Mouse (Mus musculus): Measurements from ENCODE around the gene Aurka. TPM values are rescaled to one million over a fixed set of nuclear protein-coding genes. Genes with fewer than 3 reads are reported as not detected.
A peak's percentile ranks its signal among the peaks of the same experiment; 100 is the strongest.

Gene Aurka
- polyA plus RNA-seq, 1 experiment from 2014 or later = 156 TPM

GRCm38 (mm10) chr2:172376551-172376950 is 6.2 kb upstream of the Aurka start:
- no peaks in the 10 kb centered on the region for H3K9me3 ChIP-seq (ENCODE audit: control insufficient read depth, low read length)
- 94% methylated on average over 4 of the region's 4 CpGs for WGBS
- peaks cover 5% of the 10 kb centered on the region for H3K4me1 ChIP-seq (ENCODE audit: control insufficient read depth, insufficient read depth, low read length)
- no peak overlapping the region for H3K9ac ChIP-seq (ENCODE audit: low read length)
- no peak overlapping the region for H3K27ac ChIP-seq (ENCODE audit: low read depth, low read length)
- H3K4me3 ChIP-seq (ENCODE audit: low read depth, low read length) = no peak overlapping the region
- H3K27me3 ChIP-seq (ENCODE audit: control insufficient read depth, insufficient read depth, low read length) = no peaks in the 10 kb centered on the region
- no peak for DNase-seq (ENCODE audit: low spot score)
- ATAC-seq (ENCODE audit: insufficient read depth, low FRiP score, low TSS enrichment) = no peak
- H3K4me2 ChIP-seq (ENCODE audit: low read depth) = no peak overlapping the region
- peaks cover 49% of the 10 kb centered on the region for H3K36me3 ChIP-seq (ENCODE audit: control insufficient read depth, insufficient read depth, low read length)

GRCm38 (mm10) chr2:172371258-172371657 is 923 bp upstream of the Aurka start:
- ATAC-seq (ENCODE audit: insufficient read depth, low FRiP score, low TSS enrichment) = no peak
- no peak for DNase-seq (ENCODE audit: low spot score)
- Histone ChIP-seq H3K27ac (ENCODE audit: low read depth, low read length) (no peak overlapping the region), H3K9me3 (ENCODE audit: control insufficient read depth, low read length) (no peaks in the 10 kb centered on the region), H3K4me3 (ENCODE audit: low read depth, low read length) (peak overlapping the region; percentile 69), H3K27me3 (ENCODE audit: control insufficient read depth, insufficient read depth, low read length) (no peaks in the 10 kb centered on the region), H3K9ac (ENCODE audit: low read length) (peak overlapping the region; percentile 78), H3K4me1 (ENCODE audit: control insufficient read depth, insufficient read depth, low read length) (peaks cover 17% of the 10 kb centered on the region), H3K36me3 (ENCODE audit: control insufficient read depth, insufficient read depth, low read length) (peaks cover 23% of the 10 kb centered on the region), H3K4me2 (ENCODE audit: low read depth) (peak overlapping the region; percentile 48)
- WGBS = 1% methylated on average over 11 of the region's 11 CpGs

- Histone ChIP-seq H3K4me3 (ENCODE audit: low read depth, low read length) (no peak overlapping the region), H3K9ac (ENCODE audit: low read length) (no peak overlapping the region), H3K27ac (ENCODE audit: low read depth, low read length) (no peak overlapping the region), H3K9me3 (ENCODE audit: control insufficient read depth, low read length) (no peaks in the 10 kb centered on the region; the same call in 1 of the 2 replicates), H3K4me1 (ENCODE audit: control insufficient read depth, insufficient read depth, low read length) (no peaks in the 10 kb centered on the region), H3K36me3 (ENCODE audit: control insufficient read depth, insufficient read depth, low read length) (peaks cover 33% of the 10 kb centered on the region), H3K27me3 (ENCODE audit: control insufficient read depth, insufficient read depth, low read length) (no peaks in the 10 kb centered on the region), H3K4me2 (ENCODE audit: low read depth) (no peak overlapping the region)
- DNase-seq (ENCODE audit: low spot score) (no peak), ATAC-seq (ENCODE audit: insufficient read depth, low FRiP score, low TSS enrichment) (no peak)
- 90% methylated on average over 7 of the region's 7 CpGs for WGBS
These were observed 7.2 kb downstream of the Aurka start for GRCm38 (mm10) chr2:172363176-172363575.

GRCm38 (mm10) chr2:172355833-172356232 is 14.5 kb downstream of the Aurka start:
- ATAC-seq (ENCODE audit: insufficient read depth, low FRiP score, low TSS enrichment) = no peak
- peaks cover 18% of the 10 kb centered on the region for H3K36me3 ChIP-seq (ENCODE audit: control insufficient read depth, insufficient read depth, low read length)

GRCm38 (mm10) chr2:172354761-172355160 is 15.6 kb downstream of the Aurka start:
- DNase-seq (ENCODE audit: low spot score) (no peak), ATAC-seq (ENCODE audit: insufficient read depth, low FRiP score, low TSS enrichment) (no peak)
- Histone ChIP-seq H3K4me3 (ENCODE audit: low read depth, low read length) (no peak overlapping the region), H3K27ac (ENCODE audit: low read depth, low read length) (no peak overlapping the region), H3K36me3 (ENCODE audit: control insufficient read depth, insufficient read depth, low read length) (peaks cover 16% of the 10 kb centered on the region), H3K9ac (ENCODE audit: low read length) (no peak overlapping the region), H3K27me3 (ENCODE audit: control insufficient read depth, insufficient read depth, low read length) (no peaks in the 10 kb centered on the region), H3K4me1 (ENCODE audit: control insufficient read depth, insufficient read depth, low read length) (peaks cover 2% of the 10 kb centered on the region; the same call in 1 of the 2 replicates), H3K4me2 (ENCODE audit: low read depth) (no peak overlapping the region), H3K9me3 (ENCODE audit: control insufficient read depth, low read length) (no peaks in the 10 kb centered on the region)
- 66% methylated on average over 9 of the region's 9 CpGs for WGBS

More at GRCm38 (mm10) chr2:172355833-172356232, 14.5 kb downstream of the Aurka start:
- H3K4me2 ChIP-seq (ENCODE audit: low read depth) = no peak overlapping the region
- no peak for DNase-seq (ENCODE audit: low spot score)
- no peaks in the 10 kb centered on the region for H3K9me3 ChIP-seq (ENCODE audit: control insufficient read depth, low read length)
- H3K4me3 ChIP-seq (ENCODE audit: low read depth, low read length) = no peak overlapping the region
- no peak overlapping the region for H3K27ac ChIP-seq (ENCODE audit: low read depth, low read length)
- 86% methylated on average over 5 of the region's 5 CpGs for WGBS
- no peak overlapping the region for H3K9ac ChIP-seq (ENCODE audit: low read length)
- H3K4me1 ChIP-seq (ENCODE audit: control insufficient read depth, insufficient read depth, low read length) = peaks cover 2% of the 10 kb centered on the region; the same call in 1 of the 2 replicates
- no peaks in the 10 kb centered on the region for H3K27me3 ChIP-seq (ENCODE audit: control insufficient read depth, insufficient read depth, low read length)

- no peaks in the 10 kb centered on the region for H3K27me3 ChIP-seq (ENCODE audit: control insufficient read depth, insufficient read depth, low read length)
- H3K4me1 ChIP-seq (ENCODE audit: control insufficient read depth, insufficient read depth, low read length) = peaks cover 2% of the 10 kb centered on the region; the same call in 1 of the 2 replicates
- 78% methylated on average over 9 of the region's 9 CpGs for WGBS
- H3K27ac ChIP-seq (ENCODE audit: low read depth, low read length) = no peak overlapping the region
- no peak overlapping the region for H3K4me3 ChIP-seq (ENCODE audit: low read depth, low read length)
- no peak overlapping the region for H3K4me2 ChIP-seq (ENCODE audit: low read depth)
- ATAC-seq (ENCODE audit: insufficient read depth, low FRiP score, low TSS enrichment) (no peak), DNase-seq (ENCODE audit: low spot score) (no peak)
- peaks cover 9% of the 10 kb centered on the region for H3K36me3 ChIP-seq (ENCODE audit: control insufficient read depth, insufficient read depth, low read length)
- H3K9ac ChIP-seq (ENCODE audit: low read length) = no peak overlapping the region
- H3K9me3 ChIP-seq (ENCODE audit: control insufficient read depth, low read length) = no peaks in the 10 kb centered on the region
These were observed 17.1 kb downstream of the Aurka start for GRCm38 (mm10) chr2:172353218-172353617.

GRCm38 (mm10) chr2:172350773-172351172 is 19.6 kb downstream of the Aurka start:
- Histone ChIP-seq H3K9ac (ENCODE audit: low read length) (no peak overlapping the region), H3K4me2 (ENCODE audit: low read depth) (no peak overlapping the region), H3K36me3 (ENCODE audit: control insufficient read depth, insufficient read depth, low read length) (no peaks in the 10 kb centered on the region), H3K9me3 (ENCODE audit: control insufficient read depth, low read length) (no peaks in the 10 kb centered on the region), H3K4me1 (ENCODE audit: control insufficient read depth, insufficient read depth, low read length) (peaks cover 6% of the 10 kb centered on the region; the same call in 1 of the 2 replicates), H3K27ac (ENCODE audit: low read depth, low read length) (no peak overlapping the region), H3K27me3 (ENCODE audit: control insufficient read depth, insufficient read depth, low read length) (no peaks in the 10 kb centered on the region), H3K4me3 (ENCODE audit: low read depth, low read length) (no peak overlapping the region)
- ATAC-seq (ENCODE audit: insufficient read depth, low FRiP score, low TSS enrichment) (no peak), DNase-seq (ENCODE audit: low spot score) (no peak)
- 76% methylated on average over 8 of the region's 8 CpGs for WGBS

- H3K4me3 ChIP-seq (ENCODE audit: low read depth, low read length) = no peak overlapping the region
- H3K36me3 ChIP-seq (ENCODE audit: control insufficient read depth, insufficient read depth, low read length) = no peaks in the 10 kb centered on the region
- no peak overlapping the region for H3K4me2 ChIP-seq (ENCODE audit: low read depth)
- H3K27me3 ChIP-seq (ENCODE audit: control insufficient read depth, insufficient read depth, low read length) = no peaks in the 10 kb centered on the region
- 76% methylated on average over 14 of the region's 14 CpGs for WGBS
- H3K27ac ChIP-seq (ENCODE audit: low read depth, low read length) = no peak overlapping the region
- peaks cover 6% of the 10 kb centered on the region; the same call in 1 of the 2 replicates for H3K4me1 ChIP-seq (ENCODE audit: control insufficient read depth, insufficient read depth, low read length)
- H3K9ac ChIP-seq (ENCODE audit: low read length) = no peak overlapping the region
- no peak for DNase-seq (ENCODE audit: low spot score)
- no peaks in the 10 kb centered on the region for H3K9me3 ChIP-seq (ENCODE audit: control insufficient read depth, low read length)
- ATAC-seq (ENCODE audit: insufficient read depth, low FRiP score, low TSS enrichment) = no peak
These were observed 20.6 kb downstream of the Aurka start for GRCm38 (mm10) chr2:172349776-172350175.

- H3K27ac ChIP-seq (ENCODE audit: low read depth, low read length) = no peak overlapping the region
- WGBS = 55% methylated on average over 3 of the region's 3 CpGs
- no peak for ATAC-seq (ENCODE audit: insufficient read depth, low FRiP score, low TSS enrichment)
- no peaks in the 10 kb centered on the region for H3K27me3 ChIP-seq (ENCODE audit: control insufficient read depth, insufficient read depth, low read length)
- no peak overlapping the region for H3K9ac ChIP-seq (ENCODE audit: low read length)
- H3K36me3 ChIP-seq (ENCODE audit: control insufficient read depth, insufficient read depth, low read length) = no peaks in the 10 kb centered on the region
- H3K4me1 ChIP-seq (ENCODE audit: control insufficient read depth, insufficient read depth, low read length) = peaks cover 6% of the 10 kb centered on the region; the same call in 1 of the 2 replicates
- no peak overlapping the region for H3K4me3 ChIP-seq (ENCODE audit: low read depth, low read length)
- no peak for DNase-seq (ENCODE audit: low spot score)
- no peaks in the 10 kb centered on the region for H3K9me3 ChIP-seq (ENCODE audit: control insufficient read depth, low read length)
- 0 out of 2 replicates have a peak overlapping the region, but pooled peaks have one; percentile 6 for H3K4me2 ChIP-seq (ENCODE audit: low read depth)
These were observed 21.9 kb downstream of the Aurka start for GRCm38 (mm10) chr2:172348297-172348950.

Measured in neural tube, embryonic 11.5 days (tissue).